Mouse (Mus musculus) ES-Bruce4 (cell line): ENCODE results near the gene Defb11. TPM values are rescaled to one million over a fixed set of nuclear protein-coding genes. Genes with fewer than 3 reads are reported as not detected.
"Not testable (repeated sequence)": the region's sequence is repeated elsewhere in the genome, so short reads cannot be mapped to it uniquely, and the experiment has no call there.

Source experiments
- H3K27ac ChIP-seq: 2 replicates; pipeline ENCODE4 v1.5.1; 2012; ENCODE audit warnings: low read length, inconsistent platforms; ENCODE audit not compliant: insufficient read depth
- H3K27me3 ChIP-seq: 2 replicates; pipeline ENCODE4 v1.6.1; 2012; ENCODE audit warnings: mild to moderate bottlenecking, low read length, inconsistent platforms; ENCODE audit not compliant: control insufficient read depth, poor library complexity, insufficient read depth, severe bottlenecking
- H3K36me3 ChIP-seq: 2 replicates; pipeline ENCODE4 v1.6.1; 2012; ENCODE audit warnings: inconsistent platforms, mild to moderate bottlenecking, low read length, moderate library complexity; ENCODE audit not compliant: control insufficient read depth, poor library complexity, insufficient read depth, severe bottlenecking
- H3K4me1 ChIP-seq: one replicate; pipeline ENCODE4 v1.8.1; 2011; ENCODE audit warnings: low read length; ENCODE audit not compliant: control insufficient read depth, insufficient read depth
- H3K4me3 ChIP-seq: 2 replicates; pipeline ENCODE4 v1.5.1; 2011; ENCODE audit warnings: low read depth, mild to moderate bottlenecking, low read length
- H3K9ac ChIP-seq: 2 replicates; pipeline ENCODE4 v1.6.1; 2012; ENCODE audit warnings: low read depth, mild to moderate bottlenecking, inconsistent platforms; ENCODE audit not compliant: poor library complexity, severe bottlenecking
- H3K9me3 ChIP-seq: replicated peaks from 2 replicates; pipeline ENCODE4 v1.6.1; 2012; ENCODE audit warnings: mild to moderate bottlenecking, low read length, inconsistent platforms; ENCODE audit not compliant: control insufficient read depth, poor library complexity, insufficient read depth, severe bottlenecking
- CTCF ChIP-seq: IDR thresholded peaks from one replicate; pipeline ENCODE4 v1.8.1; 2011; ENCODE audit warnings: low read depth, low read length
- EP300 ChIP-seq: IDR thresholded peaks from 2 replicates; pipeline ENCODE4 v1.6.1; 2011; ENCODE audit warnings: low read depth, low read length; ENCODE audit not compliant: insufficient read depth
- POLR2A ChIP-seq: IDR thresholded peaks from one replicate; pipeline ENCODE4 v1.8.1; 2011; ENCODE audit warnings: low read length; ENCODE audit not compliant: insufficient read depth
- polyA plus RNA-seq: library from polyadenylated mRNA; stranded (reverse); fragments of >200 nt; gene quantifications from 2 replicates; pipeline ENCODE4 v1.2.4, GENCODE M21; 2011; ENCODE audit warnings: low read depth; ENCODE audit not compliant: missing spikeins, insufficient read depth, insufficient read length

Gene Defb11
- polyA plus RNA-seq = not detected in 2 replicates

DNA sequence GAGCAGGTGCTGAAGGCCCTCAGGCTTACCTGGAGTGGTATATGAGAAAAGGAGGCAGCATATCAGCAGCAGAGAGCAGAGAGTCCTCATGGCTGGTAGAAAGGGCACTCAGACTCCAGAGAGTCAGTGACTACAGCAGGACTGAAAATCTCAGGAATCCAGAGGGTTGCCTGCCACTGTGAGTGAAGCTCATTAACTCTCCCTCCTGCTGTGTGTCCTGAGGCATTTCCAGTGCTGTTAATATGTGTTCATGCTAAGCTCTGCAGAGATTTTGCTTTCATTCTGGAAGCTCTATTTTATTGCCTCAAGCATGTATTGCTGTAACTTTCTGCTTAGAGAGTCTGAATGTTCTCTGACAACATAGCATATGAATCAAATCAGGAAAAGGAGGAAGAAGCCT is at the start of gene Defb11:
Defb11 (minus strand) TSS at position 123 of the 400 bp plus-strand sequence.
- H3K4me1 ChIP-seq, H3K4me3 ChIP-seq, H3K9ac ChIP-seq, H3K36me3 ChIP-seq, H3K27ac ChIP-seq, H3K27me3 ChIP-seq, H3K9me3 ChIP-seq: not testable (repeated sequence)

DNA sequence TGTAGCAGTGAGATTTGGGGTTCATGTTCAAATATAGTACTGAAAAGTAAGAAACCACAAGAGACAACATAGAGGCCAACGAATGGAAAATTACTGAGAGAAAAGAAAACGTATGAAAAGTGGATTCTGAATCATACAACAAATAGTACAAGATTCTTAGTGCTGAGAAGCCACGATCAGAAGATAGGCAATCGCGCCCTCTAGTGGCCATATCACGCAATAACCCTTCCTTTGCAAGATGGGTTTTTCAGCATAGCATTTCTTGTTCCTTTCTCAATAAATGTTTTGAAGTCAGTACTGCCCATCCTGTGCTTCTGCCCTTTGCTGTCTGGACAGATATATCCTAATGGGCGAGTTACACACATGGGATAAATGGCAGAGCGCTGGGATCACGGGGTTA is 49.1 kb upstream of the Defb11 start:
- Histone ChIP-seq H3K27me3 (no peaks in the 10 kb centered on the region), H3K36me3 (no peaks in the 10 kb centered on the region), H3K9ac (no peak overlapping the region), H3K4me1 (no peaks in the 10 kb centered on the region), H3K27ac (no peak overlapping the region), H3K4me3 (no peak overlapping the region), H3K9me3 (no peaks in the 10 kb centered on the region)
- TF ChIP-seq CTCF (no peak), POLR2A (no peak), EP300 (no peak)

DNA sequence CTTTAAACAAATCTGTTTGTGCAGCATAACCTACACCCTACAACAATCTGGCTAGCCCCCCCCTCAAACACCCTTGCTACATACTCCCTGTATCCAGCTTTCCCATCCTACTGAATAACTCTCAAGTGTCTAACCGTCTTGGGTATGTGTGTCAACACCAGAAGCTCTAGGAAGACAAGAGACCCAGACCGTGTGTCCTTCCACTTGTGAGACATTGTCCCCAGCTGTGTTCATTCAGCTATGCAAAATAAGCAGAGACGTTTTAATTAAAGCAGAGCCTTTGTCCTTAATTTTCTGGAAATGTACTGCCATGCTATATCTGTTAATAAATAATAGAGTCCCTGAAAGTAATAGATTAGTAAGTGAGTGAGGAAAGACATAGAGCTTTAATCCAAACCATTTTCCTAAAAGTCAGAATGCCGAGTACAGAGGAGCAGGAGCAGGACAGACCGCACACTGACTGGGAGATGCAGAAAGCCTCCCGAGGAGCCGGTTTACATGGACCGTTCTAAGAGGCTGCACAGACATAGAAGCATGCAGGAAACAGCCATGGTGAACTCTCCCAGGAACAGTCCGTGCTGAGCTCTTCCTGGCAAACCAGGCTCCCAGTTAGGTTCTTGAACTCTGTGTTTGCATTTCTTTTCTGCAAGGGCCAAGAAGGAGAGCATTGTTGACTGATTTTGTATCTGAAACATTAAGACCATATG is 41.3 kb upstream of the Defb11 start:
- Histone ChIP-seq H3K4me3 (no peak overlapping the region), H3K9me3 (no peaks in the 10 kb centered on the region), H3K27ac (no peak overlapping the region), H3K36me3 (no peaks in the 10 kb centered on the region), H3K4me1 (no peaks in the 10 kb centered on the region), H3K9ac (no peak overlapping the region), H3K27me3 (no peaks in the 10 kb centered on the region)
- TF ChIP-seq CTCF (no peak), POLR2A (no peak), EP300 (no peak)

DNA sequence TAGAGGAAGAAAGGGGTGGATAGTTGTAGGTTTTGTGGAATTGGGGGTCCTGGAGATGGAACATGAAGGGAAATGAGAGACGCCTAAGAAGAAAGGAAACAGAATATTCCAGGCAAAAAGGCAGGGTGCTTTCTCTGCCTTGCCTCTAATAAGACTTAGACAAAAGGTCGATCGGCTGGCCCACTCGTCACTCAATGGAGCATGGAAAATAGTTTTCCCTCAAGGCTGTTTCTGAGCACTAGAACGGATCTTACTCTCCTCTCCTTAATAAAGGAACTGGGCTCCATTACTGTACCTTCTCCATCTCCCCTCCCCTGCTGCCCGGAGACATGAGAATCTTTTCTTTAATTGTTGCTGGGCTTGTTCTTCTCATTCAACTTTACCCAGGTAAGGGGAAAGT is 40.2 kb upstream of the Defb11 start, which contains the start of gene Defb13:
Defb13 (plus strand) TSS at position 301 of the 400 bp plus-strand sequence.
- no peak within 1 kb of the TSS for H3K4me3 ChIP-seq
- H3K27ac ChIP-seq = no peak within 1 kb of the TSS
- TF ChIP-seq EP300 (no peak), POLR2A (no peak), CTCF (no peak)
- H3K4me1 ChIP-seq = no peaks in the 10 kb centered on the region
- no peaks in the 10 kb centered on the region for H3K36me3 ChIP-seq
- no peaks in the 10 kb centered on the region for H3K27me3 ChIP-seq
- no peak within 1 kb of the TSS for H3K9ac ChIP-seq
- H3K9me3 ChIP-seq = no peaks in the 10 kb centered on the region

DNA sequence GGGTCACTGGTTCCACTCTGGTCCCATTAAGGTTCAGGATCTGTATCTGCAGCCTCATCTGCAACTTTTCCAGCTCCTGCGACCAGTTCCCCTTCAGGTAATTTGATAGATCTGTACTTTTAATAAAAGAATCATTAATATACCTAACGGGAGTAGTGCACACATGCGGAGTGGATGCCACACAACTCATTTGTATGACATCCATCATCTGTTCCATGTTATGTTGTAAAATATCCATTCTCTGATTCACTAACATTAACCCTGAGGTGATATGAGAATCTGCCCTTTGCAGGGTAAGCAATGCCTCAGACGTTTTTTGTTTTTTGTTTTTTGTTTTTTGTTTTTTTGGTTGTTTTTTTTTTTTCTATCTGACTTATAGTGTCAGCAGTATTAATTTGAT is 31.8 kb upstream of the Defb11 start, which contains the start of gene Defb35:
Defb35 (plus strand) TSS at position 301 of the 400 bp plus-strand sequence.
- not testable (repeated sequence) for H3K27me3 ChIP-seq, H3K9ac ChIP-seq, H3K36me3 ChIP-seq, H3K9me3 ChIP-seq, H3K4me3 ChIP-seq, H3K27ac ChIP-seq, H3K4me1 ChIP-seq

DNA sequence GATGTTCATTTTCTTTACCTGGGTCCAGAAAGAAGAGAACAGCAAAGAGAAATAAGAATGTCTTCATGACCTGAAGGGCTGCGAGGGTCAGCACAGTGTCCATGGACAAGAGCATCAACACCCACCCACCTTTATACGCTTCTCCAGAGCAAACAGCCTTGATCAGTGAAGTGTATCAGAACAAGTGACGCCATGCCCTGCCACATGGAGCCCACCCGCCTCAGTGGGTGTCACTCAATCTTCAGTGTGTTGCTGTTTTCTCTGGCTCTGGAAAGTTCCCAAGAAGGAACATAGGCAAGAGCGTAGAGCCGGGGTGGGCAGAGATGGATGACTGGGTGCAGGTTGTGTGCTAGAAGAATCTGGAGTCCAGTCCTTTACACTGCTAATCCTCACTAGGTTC is 26.4 kb upstream of the Defb11 start, which contains the start of gene Defb15:
Defb15 (minus strand) TSS at position 101 of the 400 bp plus-strand sequence.
- H3K27me3 ChIP-seq = no peaks in the 10 kb centered on the region; the same call in 1 of the 2 replicates
- TF ChIP-seq EP300 = no peak
- no peak for TF ChIP-seq CTCF
- no peak for TF ChIP-seq POLR2A
- H3K9me3 ChIP-seq = no peaks in the 10 kb centered on the region; the same call in 1 of the 2 replicates
- no peak within 1 kb of the TSS for H3K27ac ChIP-seq
- no peak within 1 kb of the TSS for H3K4me3 ChIP-seq
- no peaks in the 10 kb centered on the region for H3K36me3 ChIP-seq
- no peak within 1 kb of the TSS for H3K9ac ChIP-seq
- H3K4me1 ChIP-seq = no peaks in the 10 kb centered on the region

DNA sequence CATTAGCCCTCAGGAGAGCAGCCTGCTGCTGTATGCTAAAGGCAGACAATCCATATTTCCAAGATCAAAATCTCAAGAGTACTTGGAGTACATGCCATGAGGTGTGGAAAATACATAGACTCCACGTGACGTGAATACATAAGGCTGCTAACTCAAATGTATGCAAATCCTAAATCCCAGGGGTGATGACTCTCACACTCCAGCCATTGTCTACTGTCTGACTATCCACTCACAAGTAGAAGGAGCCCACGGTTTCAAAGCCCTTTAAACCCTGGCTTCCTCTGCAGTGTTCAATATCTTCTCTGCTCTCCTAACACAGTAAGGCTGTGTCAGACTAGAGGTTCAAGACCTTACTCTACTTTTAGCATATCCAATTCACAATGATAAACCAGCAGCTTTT is 24.5 kb upstream of the Defb11 start:
- H3K27ac ChIP-seq = not testable (repeated sequence)

More for the DNA sequence above, 24.5 kb upstream of the Defb11 start:
- not testable (repeated sequence) for H3K27me3 ChIP-seq, H3K4me3 ChIP-seq, H3K9ac ChIP-seq, H3K36me3 ChIP-seq, H3K4me1 ChIP-seq, H3K9me3 ChIP-seq
